Mouse (Mus musculus) B cell, adult 2 months (primary cell): ENCODE data around the gene Ttc30a2.

Experiments used
- DNase-seq, 2 experiments: peaks; one replicate each; pipeline ENCODE4 v3.0.0; 2022

The Ttc30a2 gene

GRCm38 (mm10) chr2:75926061-75926460 is 51.9 kb downstream of the Ttc30a2 start:
- no peak for DNase-seq
